Mouse (Mus musculus) neural tube, embryonic 10.5 days (tissue): ENCODE data around the gene Serinc1.

Experiments used
- DNase-seq: peaks from one replicate; pipeline ENCODE4 v3.0.0-alpha.2; 2017; ENCODE audit warnings: low spot score; ENCODE audit errors: extremely low spot score

The Serinc1 gene

DNA sequence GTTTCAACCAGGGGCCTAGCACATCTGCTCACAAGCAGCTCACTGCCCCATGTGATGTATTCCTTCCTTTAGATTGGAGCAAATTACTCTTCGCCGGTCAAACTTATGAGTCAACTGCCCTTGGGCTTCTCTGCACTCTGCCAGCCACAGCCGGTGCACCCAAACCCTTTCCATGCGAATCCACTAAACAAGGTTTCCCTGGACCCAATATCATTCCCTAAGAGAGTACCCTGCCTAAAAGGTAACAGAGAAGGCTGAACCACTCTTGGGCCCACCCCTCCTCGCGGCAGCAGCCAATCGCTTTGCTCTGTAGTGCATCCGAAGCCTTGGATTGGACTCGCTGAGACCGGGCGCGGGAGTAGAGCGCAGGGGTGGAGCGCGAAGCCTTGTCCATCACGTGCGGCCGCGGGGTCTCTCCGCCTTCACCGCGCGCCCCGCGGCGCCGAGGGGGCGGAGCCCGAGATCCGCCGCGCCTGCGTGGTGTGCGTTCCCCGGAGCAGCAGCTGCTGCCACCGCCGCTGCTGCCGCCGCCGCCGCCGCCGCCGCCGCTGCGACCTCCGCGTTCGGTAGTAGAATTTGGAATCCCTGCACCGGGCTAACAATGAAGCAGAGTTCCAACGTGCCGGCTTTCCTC is 46.3 kb downstream of the Serinc1 start, which contains the start of gene Hsf2:
Hsf2 (plus strand) TSS at position 478 of the 634 bp plus-strand sequence.
- DNase-seq: peak; percentile 93

DNA sequence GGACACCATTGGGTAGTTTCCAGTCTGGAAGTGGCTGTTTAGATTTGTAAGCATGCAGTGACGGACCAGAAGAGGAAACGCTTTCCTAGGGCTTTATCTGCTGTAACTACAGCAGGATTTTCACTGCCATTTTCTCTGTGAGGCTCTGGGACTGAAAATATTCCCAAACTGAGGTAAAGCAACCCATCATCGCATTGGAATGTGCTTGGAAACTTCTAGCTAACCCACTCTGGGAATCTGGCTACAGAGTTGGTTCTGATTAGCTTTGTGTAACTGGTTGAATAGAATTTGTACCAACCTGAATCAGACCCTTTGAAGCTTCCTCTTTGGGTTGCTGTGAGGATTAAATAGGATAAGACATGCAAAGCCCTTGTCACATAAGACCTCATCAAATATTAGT is 47.6 kb downstream of the Serinc1 start:
- no peak for DNase-seq

DNA sequence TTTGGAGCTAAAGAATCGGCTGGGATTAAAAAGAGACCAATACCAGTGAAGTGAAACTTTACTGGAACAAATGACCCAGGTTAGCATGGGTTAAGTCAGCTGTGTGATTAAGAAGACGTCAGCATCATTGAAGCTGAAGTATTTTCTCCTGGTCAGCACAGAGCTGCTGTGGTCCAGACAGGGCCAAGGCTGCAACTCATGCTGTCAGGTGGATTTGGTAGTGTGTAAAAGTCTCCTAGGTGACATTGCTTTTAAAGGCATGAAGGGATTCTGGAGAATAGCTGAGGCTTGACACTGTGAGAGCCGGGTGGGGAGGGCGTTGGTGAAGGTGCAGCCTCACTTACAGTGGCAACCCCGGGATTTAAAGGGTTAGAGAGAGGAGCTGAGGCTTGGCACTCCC is 50.6 kb downstream of the Serinc1 start:
- no peak for DNase-seq

DNA sequence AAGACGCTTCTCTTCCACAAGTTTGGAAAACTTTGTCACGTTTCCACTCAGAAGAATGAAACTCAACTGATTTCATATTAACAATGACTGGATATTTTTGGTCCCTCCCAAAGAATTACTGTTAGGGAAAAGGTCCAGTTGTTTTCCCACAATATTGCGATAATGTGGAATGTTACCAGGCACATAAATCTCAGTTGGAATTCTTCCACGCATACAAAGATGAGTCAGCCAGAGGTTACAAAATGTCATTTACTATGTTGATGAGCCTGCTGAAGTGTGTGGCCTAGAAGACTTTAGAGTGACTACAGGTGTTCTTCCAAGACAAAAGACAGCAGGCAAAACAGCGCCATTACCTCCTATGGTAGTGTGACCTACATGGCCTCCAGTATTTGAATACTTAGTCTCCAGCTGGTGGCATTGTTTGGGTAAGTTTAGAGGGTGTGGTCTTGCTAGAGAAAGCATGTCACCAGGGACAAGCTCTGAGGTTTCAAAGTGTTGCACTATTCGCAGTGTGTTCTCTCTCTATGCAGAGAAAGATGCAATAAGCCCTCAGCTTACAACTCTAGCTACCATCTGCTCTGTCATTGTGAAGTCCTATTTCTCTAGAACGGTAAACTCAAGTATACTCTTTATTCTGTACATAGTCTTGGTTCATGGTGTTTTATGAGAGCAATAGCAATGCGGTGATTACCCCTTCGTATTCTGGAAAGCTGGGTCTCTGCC is 55.0 kb downstream of the Serinc1 start:
- no peak for DNase-seq
